Mouse (Mus musculus): ENCODE data around the gene Rbpjl. TPM values are rescaled to one million over a fixed set of nuclear protein-coding genes. Genes with fewer than 3 reads are reported as not detected.

Rbpjl gene
- polyA plus RNA-seq, 1 experiment from 2014 or later, result not detected

DNA sequence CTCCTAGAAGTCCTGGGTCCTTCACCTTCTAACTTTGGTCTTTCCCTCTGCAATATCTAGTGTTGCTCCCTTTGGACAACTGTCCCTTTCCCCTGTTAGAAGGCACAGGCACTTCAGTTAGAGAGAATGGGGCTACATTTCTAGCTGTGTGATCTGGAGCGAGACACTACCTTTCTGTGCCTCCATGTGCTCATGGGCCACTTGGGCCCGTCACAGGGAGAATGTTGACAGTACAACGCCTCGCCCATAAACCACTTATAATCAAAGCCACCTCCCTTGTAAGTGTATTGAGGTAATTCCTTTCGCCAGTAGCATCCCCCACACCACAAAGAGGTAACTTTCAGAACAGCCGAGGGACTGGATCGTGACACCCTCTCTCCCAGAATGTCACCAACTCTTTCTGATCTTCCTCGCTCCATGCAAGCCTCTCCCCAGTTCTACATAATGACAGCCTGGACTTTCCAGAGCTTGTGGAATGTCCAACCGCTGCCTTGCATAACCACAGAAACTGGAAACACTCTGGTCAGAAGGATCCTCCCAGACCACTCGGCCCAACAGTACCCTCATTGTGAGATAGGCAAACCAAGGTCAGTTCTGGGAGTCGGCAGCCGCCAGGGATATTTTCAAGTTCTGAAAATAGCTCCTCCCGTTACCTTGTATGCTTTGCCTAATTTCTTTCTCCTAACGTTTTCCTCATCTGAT, 46.6 kb downstream of the Rbpjl start:
- Histone ChIP-seq H3K36me3 (ENCODE audit: control insufficient read depth, insufficient read depth, low read length) (no peaks in the 10 kb centered on the region), H3K9ac (replicated peaks; ENCODE audit: low read length) (no peak overlapping the region), H3K4me1 (ENCODE audit: control insufficient read depth, insufficient read depth, low read length) (no peaks in the 10 kb centered on the region), H3K27ac (replicated peaks; ENCODE audit: low read depth, low read length) (no peak overlapping the region), H3K4me2 (ENCODE audit: low read length) (no peak overlapping the region), H3K9me3 (ENCODE audit: control insufficient read depth, low read length) (no peaks in the 10 kb centered on the region), H3K4me3 (replicated peaks; ENCODE audit: low read depth, low read length) (no peak overlapping the region), H3K27me3 (ENCODE audit: control insufficient read depth, insufficient read depth, low read length) (no peaks in the 10 kb centered on the region)
- DNase-seq (no peak), ATAC-seq (ENCODE audit: low FRiP score, low TSS enrichment) (no peak)
- WGBS, result 93% methylated on average over 14 of the region's 14 CpGs

DNA sequence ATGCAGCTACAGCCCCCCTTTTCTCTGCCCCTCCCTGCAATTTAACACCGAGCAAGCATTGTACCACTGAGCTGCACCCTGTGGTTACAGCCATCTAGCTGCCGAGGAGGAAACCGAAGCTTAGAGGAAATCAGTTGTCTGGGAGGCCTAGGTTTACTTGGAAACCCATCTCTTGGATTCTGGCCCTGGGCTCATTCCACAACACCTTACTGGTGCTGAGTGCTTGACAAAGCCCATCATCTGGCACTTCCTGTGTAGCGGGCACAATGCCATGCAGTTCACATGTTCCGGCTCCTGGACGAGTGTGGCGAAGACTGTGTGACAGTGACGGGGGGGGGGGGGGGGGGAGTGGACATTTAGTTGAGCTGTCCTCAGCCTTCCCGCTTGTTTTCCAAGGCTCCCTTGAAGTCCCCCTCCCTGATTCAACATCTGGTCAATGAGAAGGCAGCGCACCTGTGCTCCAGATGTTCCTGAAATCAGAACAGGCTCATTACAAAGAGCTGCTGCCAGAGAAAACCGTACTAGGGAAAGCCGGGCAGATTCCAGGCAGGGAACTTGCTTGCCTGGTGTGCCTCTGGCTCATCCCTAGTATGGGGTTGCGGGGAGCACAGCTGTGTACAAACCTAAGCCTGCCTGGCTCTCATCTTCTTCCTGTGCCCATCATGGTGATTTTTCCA, 49.2 kb downstream of the Rbpjl start:
- no peak overlapping the region for H3K9ac ChIP-seq (replicated peaks; ENCODE audit: low read length)
- DNase-seq (no peak), ATAC-seq (ENCODE audit: low FRiP score, low TSS enrichment) (no peak)
- H3K4me1 ChIP-seq (ENCODE audit: control insufficient read depth, insufficient read depth, low read length), result 0 out of 2 replicates have a peak, but pooled peaks cover 5% of the 10 kb centered on the region
- no peaks in the 10 kb centered on the region for H3K27me3 ChIP-seq (ENCODE audit: control insufficient read depth, insufficient read depth, low read length)
- no peaks in the 10 kb centered on the region for H3K9me3 ChIP-seq (ENCODE audit: control insufficient read depth, low read length)
- no peak overlapping the region for H3K4me3 ChIP-seq (replicated peaks; ENCODE audit: low read depth, low read length)
- no peak overlapping the region for H3K4me2 ChIP-seq (ENCODE audit: low read length)
- WGBS, result 52% methylated on average over 13 of the region's 13 CpGs
- H3K36me3 ChIP-seq (ENCODE audit: control insufficient read depth, insufficient read depth, low read length), result no peaks in the 10 kb centered on the region
- H3K27ac ChIP-seq (replicated peaks; ENCODE audit: low read depth, low read length), result no peak overlapping the region

DNA sequence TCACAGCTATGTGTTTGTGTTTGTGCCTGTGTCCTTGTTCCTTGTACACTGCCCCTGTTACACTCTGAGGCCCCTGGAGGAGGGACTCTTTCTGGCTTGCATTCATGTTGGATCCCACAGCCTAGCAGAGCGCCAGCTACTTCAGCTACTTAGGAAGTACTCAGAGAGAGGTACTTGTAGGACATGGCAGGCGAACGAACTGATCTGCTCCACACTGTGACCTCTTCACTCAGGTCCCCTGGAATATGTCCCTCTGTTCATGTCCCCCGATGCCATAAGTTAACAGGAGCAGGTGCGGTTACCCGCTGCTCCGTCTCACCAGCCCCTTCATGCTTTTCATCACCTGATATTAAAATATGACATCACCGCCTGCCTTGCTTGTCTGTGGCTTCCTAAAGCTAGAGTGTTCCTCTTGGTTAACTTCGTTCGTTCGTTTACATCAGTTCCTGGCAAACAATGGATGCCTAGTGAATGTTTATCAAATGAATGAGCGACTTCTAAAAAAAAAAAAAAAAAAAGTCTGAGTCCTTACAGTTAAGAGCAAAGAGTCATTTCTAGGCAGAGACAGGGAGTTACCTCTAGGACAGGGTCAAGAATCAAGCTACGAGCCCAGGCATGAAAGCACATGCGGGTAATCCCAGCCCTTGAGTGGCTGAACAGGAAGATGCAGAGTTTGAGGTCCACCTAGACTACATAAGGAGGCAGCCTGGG, 50.3 kb downstream of the Rbpjl start:
- Histone ChIP-seq H3K4me3 (replicated peaks; ENCODE audit: low read depth, low read length) (no peak overlapping the region), H3K9me3 (ENCODE audit: control insufficient read depth, low read length) (no peaks in the 10 kb centered on the region), H3K27ac (replicated peaks; ENCODE audit: low read depth, low read length) (no peak overlapping the region), H3K36me3 (ENCODE audit: control insufficient read depth, insufficient read depth, low read length) (no peaks in the 10 kb centered on the region), H3K4me1 (ENCODE audit: control insufficient read depth, insufficient read depth, low read length) (0 out of 2 replicates have a peak, but pooled peaks cover 5% of the 10 kb centered on the region), H3K9ac (replicated peaks; ENCODE audit: low read length) (no peak overlapping the region), H3K27me3 (ENCODE audit: control insufficient read depth, insufficient read depth, low read length) (no peaks in the 10 kb centered on the region), H3K4me2 (ENCODE audit: low read length) (no peak overlapping the region)
- DNase-seq (no peak), ATAC-seq (ENCODE audit: low FRiP score, low TSS enrichment) (no peak)
- WGBS, result 89% methylated on average over 14 of the region's 14 CpGs

DNA sequence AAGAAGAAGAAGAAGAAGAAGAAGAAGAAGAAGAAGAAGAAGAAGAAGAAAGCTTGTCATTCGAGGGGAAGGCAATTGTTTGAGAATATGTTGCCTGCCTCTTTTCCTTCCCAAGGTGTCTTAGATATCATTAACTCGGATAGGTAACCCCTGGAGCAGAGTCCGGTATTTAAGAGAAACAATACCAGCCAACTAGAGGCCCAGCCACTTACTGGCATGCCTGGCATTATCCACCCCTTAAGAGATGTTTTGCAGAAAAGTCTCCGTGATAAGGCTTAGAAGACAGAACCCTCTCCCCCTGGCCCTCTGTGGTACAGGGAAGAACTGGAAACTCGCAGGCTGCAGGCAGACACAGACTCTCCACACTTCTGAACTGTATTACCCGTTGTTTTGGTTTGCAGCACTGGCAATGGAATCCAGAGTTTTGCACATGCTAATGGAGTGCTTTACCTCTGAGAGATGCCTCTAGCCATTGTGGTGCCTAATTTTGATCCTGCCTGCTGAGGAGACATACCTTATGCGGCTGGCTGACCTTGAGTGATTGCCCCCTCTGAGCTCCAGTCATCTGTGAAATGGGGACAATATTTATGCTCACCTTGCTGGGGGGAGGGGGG, 51.1 kb downstream of the Rbpjl start:
- Histone ChIP-seq H3K9ac (replicated peaks; ENCODE audit: low read length) (no peak overlapping the region), H3K9me3 (ENCODE audit: control insufficient read depth, low read length) (no peaks in the 10 kb centered on the region), H3K27ac (replicated peaks; ENCODE audit: low read depth, low read length) (no peak overlapping the region), H3K36me3 (ENCODE audit: control insufficient read depth, insufficient read depth, low read length) (no peaks in the 10 kb centered on the region), H3K27me3 (ENCODE audit: control insufficient read depth, insufficient read depth, low read length) (no peaks in the 10 kb centered on the region), H3K4me1 (ENCODE audit: control insufficient read depth, insufficient read depth, low read length) (0 out of 2 replicates have a peak, but pooled peaks cover 5% of the 10 kb centered on the region), H3K4me2 (ENCODE audit: low read length) (no peak overlapping the region), H3K4me3 (replicated peaks; ENCODE audit: low read depth, low read length) (no peak overlapping the region)
- ATAC-seq (ENCODE audit: low FRiP score, low TSS enrichment) (no peak), DNase-seq (no peak)
- 80% methylated on average over 7 of the region's 7 CpGs for WGBS

DNA sequence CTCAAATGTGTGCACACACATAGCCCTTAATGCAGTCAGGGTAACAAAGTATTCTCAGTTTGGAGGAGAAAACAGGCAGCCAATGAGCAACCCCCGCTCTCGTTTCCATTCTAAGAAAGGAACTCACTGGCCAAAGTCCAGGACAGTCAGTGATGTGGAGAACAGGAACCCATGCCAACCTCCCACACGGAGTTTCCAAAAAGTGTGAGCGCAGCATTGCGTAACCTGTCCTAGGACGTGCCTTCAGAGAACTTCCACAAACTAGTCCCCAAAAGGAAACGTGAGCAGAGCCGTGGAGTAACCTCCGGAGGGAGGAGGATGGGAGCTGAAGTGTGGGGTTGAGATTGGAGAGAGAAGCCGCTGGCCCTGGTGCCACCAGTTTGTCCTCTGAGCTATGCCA, 51.9 kb downstream of the Rbpjl start:
- ATAC-seq (ENCODE audit: low FRiP score, low TSS enrichment) (no peak), DNase-seq (no peak)
- H3K9me3 ChIP-seq (ENCODE audit: control insufficient read depth, low read length), result no peaks in the 10 kb centered on the region
- WGBS, result 82% methylated on average over 10 of the region's 10 CpGs
- H3K4me2 ChIP-seq (ENCODE audit: low read length), result no peak overlapping the region
- H3K36me3 ChIP-seq (ENCODE audit: control insufficient read depth, insufficient read depth, low read length), result no peaks in the 10 kb centered on the region
- H3K27ac ChIP-seq (replicated peaks; ENCODE audit: low read depth, low read length), result no peak overlapping the region
- H3K27me3 ChIP-seq (ENCODE audit: control insufficient read depth, insufficient read depth, low read length), result no peaks in the 10 kb centered on the region
- no peak overlapping the region for H3K9ac ChIP-seq (replicated peaks; ENCODE audit: low read length)
- H3K4me1 ChIP-seq (ENCODE audit: control insufficient read depth, insufficient read depth, low read length), result 0 out of 2 replicates have a peak, but pooled peaks cover 5% of the 10 kb centered on the region
- H3K4me3 ChIP-seq (replicated peaks; ENCODE audit: low read depth, low read length), result no peak overlapping the region

DNA sequence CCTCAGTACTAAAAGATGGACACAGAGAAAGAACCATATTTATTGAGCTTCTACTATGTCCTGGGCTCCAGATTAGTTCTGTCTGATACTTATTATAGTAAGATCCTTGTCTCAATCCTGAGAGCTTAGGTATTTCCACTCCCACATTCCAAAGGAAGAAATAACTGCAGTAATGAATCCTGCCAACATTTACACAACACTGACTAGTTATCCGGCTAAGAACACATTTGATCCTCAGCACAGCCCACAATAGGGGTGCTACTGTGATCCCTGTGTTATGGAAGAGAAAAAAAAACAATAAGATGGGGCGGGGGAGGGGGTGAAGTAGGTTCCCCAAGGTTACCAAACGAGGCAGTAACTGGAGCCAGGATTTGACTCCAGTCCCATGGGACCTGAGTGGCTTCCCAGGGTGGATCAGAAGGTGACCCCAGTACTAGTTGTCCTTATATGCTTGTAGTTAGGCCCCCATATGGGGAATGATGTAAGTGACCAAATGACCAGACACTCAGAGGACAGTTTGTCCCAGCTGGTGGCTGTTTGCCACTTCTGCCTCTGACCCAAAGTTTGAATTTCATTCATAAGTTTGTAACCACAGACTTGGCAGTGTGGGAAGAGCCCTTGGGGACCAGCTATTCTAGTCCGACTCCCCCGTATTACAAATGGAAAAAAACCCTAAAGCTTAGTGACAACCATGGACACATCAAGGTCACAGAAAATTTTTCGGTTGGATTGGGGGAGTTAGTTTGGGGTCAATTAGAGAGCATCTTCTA, 52.7 kb downstream of the Rbpjl start:
- Histone ChIP-seq H3K27ac (replicated peaks; ENCODE audit: low read depth, low read length) (no peak overlapping the region), H3K9ac (replicated peaks; ENCODE audit: low read length) (no peak overlapping the region), H3K27me3 (ENCODE audit: control insufficient read depth, insufficient read depth, low read length) (no peaks in the 10 kb centered on the region), H3K36me3 (ENCODE audit: control insufficient read depth, insufficient read depth, low read length) (no peaks in the 10 kb centered on the region), H3K4me2 (ENCODE audit: low read length) (no peak overlapping the region), H3K4me3 (replicated peaks; ENCODE audit: low read depth, low read length) (no peak overlapping the region), H3K4me1 (ENCODE audit: control insufficient read depth, insufficient read depth, low read length) (0 out of 2 replicates have a peak, but pooled peaks cover 5% of the 10 kb centered on the region), H3K9me3 (ENCODE audit: control insufficient read depth, low read length) (no peaks in the 10 kb centered on the region)
- DNase-seq (no peak), ATAC-seq (ENCODE audit: low FRiP score, low TSS enrichment) (no peak)
- WGBS, result 72% methylated on average over 6 of the region's 6 CpGs

DNA sequence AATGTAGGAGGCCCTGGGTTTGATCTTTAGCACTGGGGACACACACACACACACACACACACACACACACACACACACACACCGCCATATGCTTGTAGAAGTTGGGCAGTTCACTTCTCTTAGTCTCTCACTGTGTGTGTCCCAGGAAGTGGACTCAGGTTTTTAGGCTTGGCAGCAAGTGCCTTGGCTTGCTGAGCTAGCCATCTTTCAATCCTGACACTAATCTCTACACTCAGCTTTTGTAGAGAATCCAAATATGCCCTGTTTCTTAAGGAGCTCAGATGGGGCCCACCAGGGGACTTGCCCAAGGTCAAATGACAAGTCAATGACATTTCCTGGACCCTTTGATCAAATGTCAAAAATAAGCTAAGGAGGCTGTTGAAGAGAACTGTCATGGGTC, 53.5 kb downstream of the Rbpjl start:
- no peaks in the 10 kb centered on the region for H3K36me3 ChIP-seq (ENCODE audit: control insufficient read depth, insufficient read depth, low read length)
- H3K4me1 ChIP-seq (ENCODE audit: control insufficient read depth, insufficient read depth, low read length), result 0 out of 2 replicates have a peak, but pooled peaks cover 5% of the 10 kb centered on the region
- 84% methylated on average over 1 of the region's 1 CpGs for WGBS
- no peaks in the 10 kb centered on the region for H3K27me3 ChIP-seq (ENCODE audit: control insufficient read depth, insufficient read depth, low read length)
- DNase-seq, result no peak
- no peak for ATAC-seq (ENCODE audit: low FRiP score, low TSS enrichment)
- no peak overlapping the region for H3K27ac ChIP-seq (replicated peaks; ENCODE audit: low read depth, low read length)
- peak overlapping the region; percentile 33; the same call in 1 of the 2 replicates for H3K4me2 ChIP-seq (ENCODE audit: low read length)
- H3K9me3 ChIP-seq (ENCODE audit: control insufficient read depth, low read length), result no peaks in the 10 kb centered on the region
- H3K9ac ChIP-seq (replicated peaks; ENCODE audit: low read length), result no peak overlapping the region
- no peak overlapping the region for H3K4me3 ChIP-seq (replicated peaks; ENCODE audit: low read depth, low read length)

DNA sequence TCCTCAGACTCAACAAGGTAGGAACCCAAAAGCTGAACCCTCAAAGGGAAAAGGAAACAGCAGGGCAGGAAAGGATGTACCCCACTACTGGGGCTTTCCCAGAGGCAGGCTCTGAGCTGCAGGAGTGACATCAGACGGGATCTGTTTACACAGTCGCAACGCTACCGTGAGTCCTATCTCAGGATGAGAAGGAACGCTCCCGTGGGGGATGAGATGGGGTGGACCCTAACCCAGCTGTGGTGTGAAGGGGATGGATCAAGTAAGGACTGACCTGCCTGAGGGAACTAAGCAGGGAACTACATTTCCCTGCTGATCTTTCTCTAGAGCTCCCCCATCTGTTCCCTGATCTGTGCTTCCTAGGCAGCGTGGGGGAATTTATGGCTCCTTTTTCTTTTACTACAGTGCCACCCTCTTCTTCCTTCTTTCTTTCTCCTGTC, 53.9 kb downstream of the Rbpjl start, which contains the start of gene Sys1:
TSS of gene Sys1 (plus strand) at position 101 of the 437 bp plus-strand sequence.
- peak within 1 kb of the TSS; percentile 23; the same call in 1 of the 2 replicates for H3K9ac ChIP-seq (replicated peaks; ENCODE audit: low read length)
- peak within 1 kb of the TSS; percentile 33; the same call in 1 of the 2 replicates for H3K4me2 ChIP-seq (ENCODE audit: low read length)
- no peak within 1 kb of the TSS for H3K4me3 ChIP-seq (replicated peaks; ENCODE audit: low read depth, low read length)
- H3K36me3 ChIP-seq (ENCODE audit: control insufficient read depth, insufficient read depth, low read length), result no peaks in the 10 kb centered on the region
- no peak within 1 kb of the TSS for H3K27ac ChIP-seq (replicated peaks; ENCODE audit: low read depth, low read length)
- peaks cover 7% of the 10 kb centered on the region for H3K4me1 ChIP-seq (ENCODE audit: control insufficient read depth, insufficient read depth, low read length)
- H3K9me3 ChIP-seq (ENCODE audit: control insufficient read depth, low read length), result no peaks in the 10 kb centered on the region
- ATAC-seq (ENCODE audit: low FRiP score, low TSS enrichment), result no peak
- no peaks in the 10 kb centered on the region for H3K27me3 ChIP-seq (ENCODE audit: control insufficient read depth, insufficient read depth, low read length)
- 3% methylated on average over 7 of the region's 7 CpGs for WGBS
- DNase-seq, result peak; percentile 37

Measured in midbrain, embryonic 14.5 days (tissue).